Mouse (Mus musculus) c-Kit-positive CD71-positive TER-119-negative erythroid progenitor cells, embryonic 14.5 days (primary cell): Measurements from ENCODE around the gene Tshz3.

Experiments used
- DNase-seq: peaks from one replicate; pipeline ENCODE4 v3.0.0-alpha.2; 2013; ENCODE audit warnings: low read depth

Gene Tshz3

DNA sequence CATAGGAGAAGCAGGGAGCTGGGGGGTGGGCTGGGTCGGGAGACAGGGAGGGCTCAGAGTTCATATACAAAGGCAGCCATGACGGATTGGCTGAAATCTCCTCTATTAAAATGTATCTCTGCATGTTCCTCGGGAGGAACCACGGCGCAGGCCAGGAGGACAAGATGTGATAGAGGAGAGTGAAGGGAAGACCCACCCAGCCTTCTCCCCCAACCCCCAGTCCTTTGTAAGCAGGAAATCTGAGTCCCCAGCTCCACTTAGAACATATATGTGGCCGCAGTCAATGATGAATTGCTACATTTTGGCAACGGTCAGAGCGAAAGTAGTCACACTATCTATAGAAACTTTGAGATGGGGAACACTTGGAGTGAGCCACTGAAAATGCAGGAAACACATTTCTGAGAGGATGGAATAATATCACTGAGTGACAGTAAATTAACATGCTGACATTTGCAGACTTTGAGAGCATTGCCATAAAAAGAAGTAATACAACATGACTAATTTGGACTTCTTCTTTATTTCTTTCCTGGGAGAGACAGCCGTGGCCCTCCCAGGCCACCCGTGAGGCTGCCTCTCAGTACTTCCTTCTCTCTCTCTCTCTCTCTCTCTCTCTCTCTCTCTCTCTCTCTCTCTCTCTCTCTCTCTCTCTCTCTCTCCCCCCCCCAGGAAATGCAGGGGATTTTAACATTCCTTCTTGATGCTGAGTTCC is 88.9 kb downstream of the Tshz3 start:
- no peak for DNase-seq

DNA sequence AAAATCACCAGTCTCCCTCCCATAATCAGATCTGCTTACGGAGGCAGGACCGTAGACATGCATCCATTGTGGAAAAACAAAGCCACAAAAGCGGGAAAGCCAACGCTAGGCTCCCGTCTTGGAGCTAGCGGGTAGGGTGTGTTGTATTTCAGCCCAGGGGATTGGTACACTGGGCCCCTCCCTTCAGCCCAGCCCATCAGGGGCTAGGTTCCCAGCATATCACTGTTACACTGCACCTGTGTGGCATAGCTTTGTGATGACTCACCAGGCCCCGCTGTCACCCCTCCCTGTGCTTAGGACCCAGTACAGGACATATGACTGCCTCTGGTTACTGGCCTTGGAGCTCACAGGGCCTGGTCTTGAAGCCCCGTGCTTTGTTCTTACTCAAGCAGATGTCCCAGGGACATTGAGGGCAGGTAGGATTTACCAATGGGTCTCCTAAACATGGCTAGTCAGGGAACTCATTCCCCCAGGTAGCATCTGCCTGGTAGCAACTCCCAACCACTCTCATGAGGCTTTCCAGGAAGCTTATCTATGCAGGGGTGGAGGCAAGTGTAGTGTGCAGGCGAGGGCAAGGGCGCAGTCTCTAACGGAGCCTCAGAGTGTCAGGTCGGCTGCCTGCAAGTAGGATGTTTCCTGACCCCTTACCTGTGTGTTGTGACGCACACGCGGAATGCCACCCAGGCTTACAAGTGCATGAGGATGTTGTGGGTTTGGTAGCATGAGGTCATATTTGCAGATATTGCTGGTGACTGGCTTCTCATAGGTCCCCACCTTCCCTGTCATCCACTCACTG is 98.7 kb downstream of the Tshz3 start:
- DNase-seq: no peak
